Mouse (Mus musculus) liver, embryonic 14.5 days (tissue): ENCODE data around the gene Marveld1. TPM values are rescaled to one million over a fixed set of nuclear protein-coding genes. Genes with fewer than 3 reads are reported as not detected.

ENCODE experiments used
- ATAC-seq: fragments of 200-750 bp; cut with Nextera tagmentation; 2 replicates; pipeline ENCODE4 v1.8.0; 2017; ENCODE audit warnings: moderate number of reproducible peaks, mild to moderate bottlenecking, moderate library complexity; ENCODE audit not compliant: insufficient read depth
- DNase-seq, 3 experiments: peaks; one replicate each; pipeline ENCODE4 v3.0.0-alpha.2; 2012 to 2013; ENCODE audit warnings: low read depth in 3 of 3, low spot score in 3 of 3
- H3K27ac ChIP-seq: fragments of 300-500 bp; sonication (generic); 2 replicates; pipeline ENCODE4 v1.5.1; 2014; ENCODE audit warnings: moderate library complexity, mild to moderate bottlenecking, control low read depth, inconsistent platforms
- H3K27me3 ChIP-seq: fragments of 300-500 bp; sonication (generic); 2 replicates; pipeline ENCODE4 v1.6.1; 2014; ENCODE audit warnings: mild to moderate bottlenecking, low read length, moderate library complexity; ENCODE audit not compliant: control insufficient read depth, insufficient read depth
- H3K36me3 ChIP-seq: fragments of 300-500 bp; sonication (generic); replicated peaks from 2 replicates; pipeline ENCODE4 v1.6.1; 2014; ENCODE audit warnings: low read depth; ENCODE audit not compliant: control insufficient read depth, insufficient read depth
- H3K4me1 ChIP-seq, 2 experiments: fragments of 200-500 bp in 1 of 2; fragments of 300-500 bp in 1 of 2; sonication (generic) in 1 of 2; replicated peaks; 2 replicates each; pipeline ENCODE4 v1.6.1; 2012 to 2014; ENCODE audit warnings: antibody characterized with exemption in 1 of 2, inconsistent platforms in 1 of 2, low read length in 1 of 2; ENCODE audit not compliant: control insufficient read depth in 2 of 2, insufficient read depth in 2 of 2
- H3K4me2 ChIP-seq: fragments of 300-500 bp; sonication (generic); 2 replicates; pipeline ENCODE4 v1.6.1; 2014; ENCODE audit warnings: low read depth, mild to moderate bottlenecking, control low read depth, moderate library complexity
- H3K4me3 ChIP-seq, 2 experiments: fragments of 200-500 bp in 1 of 2; fragments of 300-500 bp in 1 of 2; sonication (generic) in 1 of 2; 2 replicates each; pipeline ENCODE4 v1.5.1; 2012 to 2014; ENCODE audit warnings: low read depth in 2 of 2, low read length in 2 of 2, mild to moderate bottlenecking in 2 of 2, control low read depth in 1 of 2, inconsistent platforms in 1 of 2, moderate library complexity in 1 of 2; ENCODE audit not compliant: insufficient read depth in 1 of 2
- H3K9ac ChIP-seq: fragments of 300-500 bp; sonication (generic); replicated peaks from 2 replicates; pipeline ENCODE4 v1.6.1; 2014; ENCODE audit warnings: mild to moderate bottlenecking, control low read depth, moderate library complexity
- H3K9me3 ChIP-seq: fragments of 300-500 bp; sonication (generic); 2 replicates; pipeline ENCODE4 v1.6.1; 2016; ENCODE audit warnings: low read length, mixed read lengths; ENCODE audit not compliant: control insufficient read depth
- CTCF ChIP-seq: IDR thresholded peaks from 2 replicates; pipeline ENCODE4 v1.5.1; 2016; ENCODE audit warnings: antibody characterized with exemption, low read depth, control low read depth
- EP300 ChIP-seq: IDR thresholded peaks from 2 replicates; pipeline ENCODE4 v1.6.1; 2016; ENCODE audit warnings: antibody characterized with exemption, low read depth
- WGBS: fragments of 180-500 bp; shearing (Covaris S2); extraction: QIAGEN DNeasy Blood & Tissue Kit; methylation state at CpG from one replicate; pipeline ENCODE4 v1.1.7; 2014; ENCODE audit not compliant: insufficient replicate concordance; 5-methylcytosine and 5-hydroxymethylcytosine counted together
- polyA plus RNA-seq, 2 experiments: library from polyadenylated mRNA; depleted of rRNA in 1 of 2; stranded (reverse) in 1 of 2; unstranded in 1 of 2; fragments of >200 nt; fragmentation: Nextera tagmentation in 1 of 2; extraction: Ambion mirVana in 1 of 2; gene quantifications; 2 replicates each; pipeline versions ENCODE4 v1.2.1 to v1.2.3; 2012 to 2014

Marveld1 gene
- polyA plus RNA-seq, 2 experiments = 1.6 to 7.6 TPM

DNA sequence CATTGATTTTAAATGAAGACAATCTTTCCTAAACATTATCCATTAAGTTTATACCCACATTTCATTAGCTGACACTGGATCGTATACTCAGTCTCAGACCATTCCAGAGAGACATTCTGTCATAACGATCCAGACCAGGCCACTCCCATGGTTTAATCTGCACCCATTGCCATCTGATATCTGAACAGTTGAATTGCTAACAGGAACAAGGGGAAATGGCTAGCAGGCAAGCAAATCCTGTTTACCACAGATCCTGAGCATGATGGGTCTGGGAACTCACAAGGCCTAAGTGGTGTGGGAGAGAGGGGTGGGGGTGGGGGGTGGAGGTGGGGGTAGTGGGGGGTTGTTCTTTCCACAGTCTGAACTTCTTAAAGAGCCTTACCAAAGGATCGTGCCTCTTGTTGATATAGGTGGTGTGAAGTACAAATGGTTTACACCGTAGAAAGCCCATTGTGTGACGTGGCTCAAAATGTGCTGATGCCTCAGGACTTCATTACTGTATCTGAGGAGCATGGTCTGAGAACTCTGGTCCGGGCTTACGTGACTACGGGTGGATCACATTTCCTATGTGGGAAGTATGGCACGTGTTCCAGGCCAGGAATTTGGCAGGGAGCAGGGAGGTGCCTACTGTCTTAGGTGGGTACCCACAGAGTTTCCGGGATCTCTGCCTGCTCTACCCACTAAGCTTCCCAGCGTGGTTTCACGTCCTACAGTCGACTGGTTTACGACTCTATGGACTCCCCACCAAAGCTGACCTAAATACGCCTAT, 8.5 kb upstream of the Marveld1 start:
- DNase-seq (no peak), ATAC-seq (no peak)
- Histone ChIP-seq H3K9me3 (no peaks in the 10 kb centered on the region), H3K4me1 (peaks cover 3 to 22% of the 10 kb centered on the region in 2 experiments), H3K27me3 (no peaks in the 10 kb centered on the region), H3K27ac (no peak overlapping the region), H3K9ac (no peak overlapping the region), H3K4me3 (no peak overlapping the region), H3K36me3 (no peaks in the 10 kb centered on the region), H3K4me2 (no peak overlapping the region)
- TF ChIP-seq EP300 = no peak
- no peak for TF ChIP-seq CTCF
- 66% methylated on average over 15 of the region's 15 CpGs for WGBS

DNA sequence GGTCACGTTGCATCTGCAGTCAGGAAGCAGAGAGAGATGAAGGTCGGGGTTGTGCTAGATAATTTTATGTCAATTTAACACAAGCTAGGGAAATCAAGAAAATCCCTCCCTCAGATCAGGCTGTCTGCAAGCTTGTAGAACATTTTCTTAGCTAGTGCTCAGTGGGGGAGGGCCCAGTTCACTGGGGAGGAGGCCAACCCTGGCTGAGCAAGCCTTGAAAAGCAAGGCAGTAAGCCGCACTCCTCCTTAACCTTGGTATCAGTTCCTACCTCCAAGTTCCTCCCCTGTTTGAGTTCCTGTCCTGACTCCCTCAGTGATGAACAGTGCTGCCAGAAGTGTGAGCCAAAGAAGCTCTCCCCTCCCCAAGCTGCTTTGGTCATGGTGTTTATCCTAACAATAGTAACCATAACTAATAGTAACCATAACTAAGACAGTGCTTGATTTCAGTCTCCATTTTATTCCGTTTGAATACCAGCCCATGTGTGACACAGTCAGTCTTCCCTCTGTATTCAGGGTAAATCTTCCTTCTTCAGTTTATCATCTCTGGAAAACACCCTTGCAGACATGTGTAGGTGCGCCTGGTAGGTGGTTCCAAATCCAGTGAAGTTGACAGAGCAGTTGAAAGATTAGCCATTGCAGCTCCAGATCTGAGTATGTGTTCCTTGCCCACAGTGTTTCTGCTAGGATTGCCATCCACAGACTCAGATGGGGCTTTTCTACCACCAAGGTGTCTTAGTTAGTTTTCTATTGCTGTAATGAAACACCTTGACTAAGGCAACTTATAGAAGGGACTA, 7.3 kb upstream of the Marveld1 start:
- DNase-seq (no peak), ATAC-seq (no peak)
- no peaks in the 10 kb centered on the region for H3K36me3 ChIP-seq
- H3K27ac ChIP-seq = no peak overlapping the region
- H3K9me3 ChIP-seq = no peaks in the 10 kb centered on the region
- H3K4me3 ChIP-seq = no peak overlapping the region
- no peak overlapping the region for H3K9ac ChIP-seq
- no peaks in the 10 kb centered on the region for H3K27me3 ChIP-seq
- 43% methylated on average over 5 of the region's 5 CpGs for WGBS
- peaks cover 0 to 13% of the 10 kb centered on the region in 2 experiments; a peak in 3 of 4 replicates for H3K4me1 ChIP-seq
- H3K4me2 ChIP-seq = no peak overlapping the region
- TF ChIP-seq CTCF = no peak
- no peak for TF ChIP-seq EP300

DNA sequence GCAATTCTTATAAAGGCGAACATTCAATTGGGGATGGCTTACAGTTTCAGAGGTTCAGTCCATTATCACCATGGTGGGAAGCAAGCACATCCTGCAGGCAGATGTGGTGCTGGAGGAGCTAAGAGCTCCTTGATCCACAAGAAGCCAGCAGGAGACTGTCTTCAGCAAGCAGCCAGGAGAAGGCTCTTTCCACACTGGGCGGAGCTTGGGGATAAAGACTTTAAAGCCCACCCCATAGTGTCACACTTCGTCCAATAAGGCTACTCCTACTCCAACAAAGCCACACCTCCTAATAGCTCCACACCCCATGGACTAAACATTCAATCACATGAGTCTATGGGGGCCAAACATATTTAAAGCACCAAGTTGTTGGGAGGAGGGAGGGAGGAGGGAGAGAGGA, 5.2 kb upstream of the Marveld1 start:
- Histone ChIP-seq H3K4me1 (peaks cover 3 to 7% of the 10 kb centered on the region in 2 experiments; a peak in 3 of 4 replicates), H3K9me3 (no peaks in the 10 kb centered on the region), H3K36me3 (no peaks in the 10 kb centered on the region), H3K9ac (no peak overlapping the region), H3K27me3 (peaks cover 6% of the 10 kb centered on the region), H3K4me3 (no peak overlapping the region), H3K4me2 (no peak overlapping the region), H3K27ac (no peak overlapping the region)
- ATAC-seq (no peak), DNase-seq (no peak)
- TF ChIP-seq EP300 = no peak
- TF ChIP-seq CTCF = no peak
- 51% methylated on average over 3 of the region's 3 CpGs for WGBS

DNA sequence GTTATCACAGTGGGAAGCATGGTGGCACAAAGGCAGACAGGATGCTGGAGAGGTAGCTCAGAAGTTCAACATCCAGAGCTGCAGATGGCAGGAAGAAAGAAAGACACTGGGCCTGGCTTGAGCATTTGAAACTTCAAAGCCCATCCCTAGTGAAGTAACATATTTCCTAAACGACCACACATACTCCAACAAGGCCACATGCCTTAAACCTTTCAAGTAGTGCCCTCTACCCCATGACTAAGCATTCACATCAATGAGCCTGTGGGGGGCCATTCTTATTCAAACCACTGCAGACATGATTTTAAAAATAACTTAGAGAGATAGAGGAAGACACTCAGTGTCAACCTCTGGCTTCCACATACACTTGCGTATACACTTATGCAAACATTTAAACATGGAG, 4.4 kb upstream of the Marveld1 start:
- WGBS = 62% methylated on average over 2 of the region's 2 CpGs
- Histone ChIP-seq H3K4me1 (peaks cover 4 to 7% of the 10 kb centered on the region in 2 experiments; a peak in 3 of 4 replicates), H3K36me3 (no peaks in the 10 kb centered on the region), H3K4me3 (no peak overlapping the region), H3K9me3 (no peaks in the 10 kb centered on the region), H3K27me3 (peaks cover 14% of the 10 kb centered on the region), H3K9ac (no peak overlapping the region), H3K4me2 (no peak overlapping the region), H3K27ac (no peak overlapping the region)
- ATAC-seq (no peak), DNase-seq (no peak)
- TF ChIP-seq EP300 (no peak), CTCF (no peak)

DNA sequence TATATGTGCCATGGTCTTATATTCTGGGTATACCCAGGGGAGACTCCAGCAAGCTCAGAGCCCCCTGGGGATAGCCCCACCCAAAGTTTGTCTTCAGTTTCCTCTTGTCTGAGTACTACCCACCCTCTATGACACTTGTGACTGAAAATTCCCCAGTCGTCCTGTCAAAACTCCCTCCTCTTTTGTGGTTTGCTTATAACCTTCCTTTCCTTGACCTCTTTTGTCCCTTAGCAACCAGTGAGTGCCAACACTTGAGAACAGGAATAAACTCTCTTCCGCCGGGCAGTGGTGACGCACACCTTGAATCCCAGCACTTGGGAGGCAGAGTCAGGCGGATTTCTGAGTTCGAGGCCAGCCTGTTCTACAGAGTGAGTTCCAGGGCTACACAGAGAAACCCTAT, 3.1 kb upstream of the Marveld1 start:
- Histone ChIP-seq H3K36me3 (no peaks in the 10 kb centered on the region), H3K27me3 (peaks cover 27% of the 10 kb centered on the region), H3K4me2 (no peak overlapping the region), H3K4me1 (peaks cover 4 to 11% of the 10 kb centered on the region in 2 experiments), H3K27ac (no peak overlapping the region), H3K4me3 (no peak overlapping the region), H3K9me3 (no peaks in the 10 kb centered on the region), H3K9ac (no peak overlapping the region)
- TF ChIP-seq EP300 (no peak), CTCF (no peak)
- ATAC-seq (no peak), DNase-seq (no peak)
- WGBS = 47% methylated on average over 6 of the region's 6 CpGs
